Mouse (Mus musculus): ENCODE measurements around the gene Nckap5. TPM values are rescaled to one million over a fixed set of nuclear protein-coding genes. Genes with fewer than 3 reads are reported as not detected.

Nckap5 gene
- polyA plus RNA-seq, 2 experiments = 0.31 to 1.3 TPM

DNA sequence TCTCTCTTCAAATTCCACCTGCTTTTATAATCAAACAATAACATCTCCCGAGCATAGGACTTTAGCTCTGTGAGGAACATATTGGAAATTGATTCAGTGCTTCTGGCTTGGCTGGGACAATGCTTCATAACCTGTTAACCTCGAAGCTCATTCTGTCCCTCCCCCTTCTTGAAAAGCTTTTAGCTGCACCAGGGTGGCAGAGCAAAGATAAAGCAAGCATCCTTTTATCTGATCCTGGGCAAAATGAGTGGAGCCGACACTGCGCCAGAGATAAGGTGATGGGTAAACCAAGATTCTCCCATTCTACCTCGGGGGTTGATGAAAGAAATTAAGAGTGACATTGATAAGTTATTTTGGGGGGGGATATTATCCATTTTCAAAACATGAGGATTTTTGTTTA, 824.9 kb downstream of the Nckap5 start:
- ATAC-seq (ENCODE audit: insufficient read depth) = no peak
- 24% methylated on average over 5 of the region's 5 CpGs for WGBS (ENCODE audit: insufficient replicate concordance)
- H3K27ac ChIP-seq = no peak overlapping the region

DNA sequence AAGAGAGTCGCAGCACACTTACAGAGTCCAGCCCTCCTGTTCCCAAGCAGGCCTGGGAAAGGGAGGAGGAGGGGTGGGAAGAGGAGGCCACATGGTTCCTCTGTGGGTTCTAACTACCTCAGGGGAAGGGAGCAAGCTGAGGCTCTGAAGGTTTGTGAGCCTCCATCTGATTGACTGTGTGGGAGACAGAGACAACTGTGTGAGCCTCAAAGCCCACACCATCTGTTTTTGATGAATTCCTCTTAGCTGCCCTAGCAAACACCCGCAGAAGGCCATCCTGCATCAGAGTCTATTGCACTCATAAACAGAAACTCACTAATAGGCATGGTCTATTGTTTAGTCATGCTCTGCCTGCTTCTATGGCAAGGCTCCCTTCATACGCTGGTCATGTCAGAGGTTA, 834.1 kb downstream of the Nckap5 start:
- Histone ChIP-seq H3K4me2 (ENCODE audit: low read depth) (no peak overlapping the region), H3K9me3 (ENCODE audit: control insufficient read depth, low read length) (no peaks in the 10 kb centered on the region), H3K4me1 (replicated peaks; ENCODE audit: control insufficient read depth in 2 of 2, insufficient read depth in 2 of 2, low read length in 1 of 2) (no peaks in the 10 kb centered on the region), H3K9ac (replicated peaks) (no peak overlapping the region), H3K27me3 (ENCODE audit: control insufficient read depth, insufficient read depth, low read length) (no peaks in the 10 kb centered on the region), H3K36me3 (replicated peaks; ENCODE audit: control insufficient read depth, insufficient read depth, low read depth) (no peaks in the 10 kb centered on the region), H3K27ac (no peak overlapping the region), H3K4me3 (ENCODE audit: insufficient read depth in 1 of 2, low read depth in 2 of 2, low read length in 2 of 2) (no peak overlapping the region)
- no peak for DNase-seq (ENCODE audit: low read depth in 3 of 3, low spot score in 3 of 3)
- WGBS (ENCODE audit: insufficient replicate concordance) = 48% methylated on average over 3 of the region's 3 CpGs
- no peak for ATAC-seq (ENCODE audit: insufficient read depth)
- TF ChIP-seq EP300 (IDR thresholded peaks at IDR 0.05; ENCODE audit: low read depth) (no peak), CTCF (IDR thresholded peaks at IDR 0.05; ENCODE audit: low read depth) (no peak)

More for the DNA sequence above, 824.9 kb downstream of the Nckap5 start:
- Histone ChIP-seq H3K4me2 (ENCODE audit: low read depth) (no peak overlapping the region), H3K27me3 (ENCODE audit: control insufficient read depth, insufficient read depth, low read length) (no peaks in the 10 kb centered on the region), H3K4me3 (ENCODE audit: insufficient read depth in 1 of 2, low read depth in 2 of 2, low read length in 2 of 2) (no peak overlapping the region), H3K4me1 (replicated peaks; ENCODE audit: control insufficient read depth in 2 of 2, insufficient read depth in 2 of 2, low read length in 1 of 2) (no peaks in the 10 kb centered on the region), H3K36me3 (replicated peaks; ENCODE audit: control insufficient read depth, insufficient read depth, low read depth) (no peaks in the 10 kb centered on the region), H3K9me3 (ENCODE audit: control insufficient read depth, low read length) (no peaks in the 10 kb centered on the region), H3K9ac (replicated peaks) (no peak overlapping the region)
- TF ChIP-seq EP300 (IDR thresholded peaks at IDR 0.05; ENCODE audit: low read depth) = no peak
- TF ChIP-seq CTCF (IDR thresholded peaks at IDR 0.05; ENCODE audit: low read depth) = no peak
- DNase-seq (ENCODE audit: low read depth in 3 of 3, low spot score in 3 of 3) = no peak

DNA sequence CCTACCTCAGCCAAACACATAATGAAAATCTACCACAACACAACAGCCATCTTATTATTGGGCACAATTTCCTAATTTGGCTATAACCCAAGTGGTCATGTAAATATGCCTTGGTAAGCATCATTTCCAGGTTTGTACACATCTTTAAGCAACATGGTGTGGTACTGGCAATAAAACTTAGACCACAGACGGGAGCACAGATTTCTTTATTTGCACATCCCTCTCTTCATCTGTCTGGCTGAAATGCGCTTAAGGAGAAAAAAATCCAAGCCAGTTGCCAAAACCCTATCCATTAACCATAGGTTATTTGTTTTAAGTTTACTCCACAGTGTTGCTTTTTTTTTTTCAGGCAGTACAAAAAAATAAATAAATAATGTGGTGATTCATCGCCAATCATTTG, 842.8 kb downstream of the Nckap5 start:
- ATAC-seq (ENCODE audit: insufficient read depth) = no peak

DNA sequence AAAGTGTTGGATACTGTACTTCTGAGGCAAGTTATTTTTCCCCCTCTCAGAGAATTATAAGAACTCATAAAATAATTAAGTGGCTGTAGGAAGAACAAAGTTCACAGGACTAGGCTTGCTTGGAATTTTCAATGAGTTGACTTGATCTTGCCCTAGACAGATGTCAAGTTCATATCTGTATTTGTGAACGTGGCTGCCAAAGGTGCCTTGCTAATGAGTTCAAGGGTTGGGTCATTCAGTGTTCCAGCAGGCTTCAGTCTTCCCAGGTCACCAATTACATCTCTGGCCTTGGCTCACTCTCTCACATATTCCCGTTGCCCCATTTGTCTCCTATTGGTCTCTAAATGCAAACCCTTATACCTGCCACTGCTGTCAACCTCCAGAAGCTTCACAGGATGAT, 846.0 kb downstream of the Nckap5 start:
- Histone ChIP-seq H3K9ac (replicated peaks) (no peak overlapping the region), H3K4me3 (ENCODE audit: insufficient read depth in 1 of 2, low read depth in 2 of 2, low read length in 2 of 2) (no peak overlapping the region), H3K36me3 (replicated peaks; ENCODE audit: control insufficient read depth, insufficient read depth, low read depth) (no peaks in the 10 kb centered on the region), H3K27ac (no peak overlapping the region), H3K27me3 (ENCODE audit: control insufficient read depth, insufficient read depth, low read length) (no peaks in the 10 kb centered on the region), H3K9me3 (ENCODE audit: control insufficient read depth, low read length) (no peaks in the 10 kb centered on the region), H3K4me2 (ENCODE audit: low read depth) (no peak overlapping the region), H3K4me1 (replicated peaks; ENCODE audit: control insufficient read depth in 2 of 2, insufficient read depth in 2 of 2, low read length in 1 of 2) (no peaks in the 10 kb centered on the region)
- no peak for DNase-seq (ENCODE audit: low read depth in 3 of 3, low spot score in 3 of 3)
- 40% methylated on average over 2 of the region's 2 CpGs for WGBS (ENCODE audit: insufficient replicate concordance)
- no peak for ATAC-seq (ENCODE audit: insufficient read depth)
- no peak for TF ChIP-seq CTCF (IDR thresholded peaks at IDR 0.05; ENCODE audit: low read depth)
- TF ChIP-seq EP300 (IDR thresholded peaks at IDR 0.05; ENCODE audit: low read depth) = no peak

More for the DNA sequence above, 842.8 kb downstream of the Nckap5 start:
- DNase-seq (ENCODE audit: low read depth in 3 of 3, low spot score in 3 of 3) = no peak
- H3K4me1 ChIP-seq (replicated peaks; ENCODE audit: control insufficient read depth in 2 of 2, insufficient read depth in 2 of 2, low read length in 1 of 2) = no peaks in the 10 kb centered on the region
- 73% methylated on average over 3 of the region's 3 CpGs for WGBS (ENCODE audit: insufficient replicate concordance)
- no peaks in the 10 kb centered on the region for H3K27me3 ChIP-seq (ENCODE audit: control insufficient read depth, insufficient read depth, low read length)
- no peak for TF ChIP-seq EP300 (IDR thresholded peaks at IDR 0.05; ENCODE audit: low read depth)
- TF ChIP-seq CTCF (IDR thresholded peaks at IDR 0.05; ENCODE audit: low read depth) = no peak
- no peak overlapping the region for H3K4me3 ChIP-seq (ENCODE audit: insufficient read depth in 1 of 2, low read depth in 2 of 2, low read length in 2 of 2)
- H3K36me3 ChIP-seq (replicated peaks; ENCODE audit: control insufficient read depth, insufficient read depth, low read depth) = no peaks in the 10 kb centered on the region
- H3K4me2 ChIP-seq (ENCODE audit: low read depth) = no peak overlapping the region
- no peak overlapping the region for H3K9ac ChIP-seq (replicated peaks)
- H3K27ac ChIP-seq = no peak overlapping the region
- H3K9me3 ChIP-seq (ENCODE audit: control insufficient read depth, low read length) = no peaks in the 10 kb centered on the region

DNA sequence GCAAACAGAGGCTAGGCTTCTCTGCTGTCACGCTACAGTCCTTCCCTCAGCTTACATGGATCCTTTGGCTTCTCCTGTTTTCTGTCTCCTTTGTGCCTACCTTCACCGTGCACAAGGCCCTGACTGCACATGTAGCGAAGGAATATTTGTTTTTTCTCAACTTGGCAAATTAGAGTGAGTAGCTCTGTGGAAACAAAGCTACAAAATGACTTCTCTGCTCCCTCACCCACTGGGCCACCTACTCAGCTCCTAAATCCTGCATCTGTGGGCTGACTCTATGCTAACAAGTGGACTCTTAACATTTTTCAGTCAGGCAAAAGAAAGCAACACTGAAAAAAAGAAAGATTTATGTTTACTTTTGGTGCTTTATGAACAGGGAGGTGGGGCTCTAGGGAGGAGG, 856.0 kb downstream of the Nckap5 start:
- H3K4me3 ChIP-seq (ENCODE audit: insufficient read depth in 1 of 2, low read depth in 2 of 2, low read length in 2 of 2) = no peak overlapping the region
- no peak overlapping the region for H3K27ac ChIP-seq
- TF ChIP-seq EP300 (IDR thresholded peaks at IDR 0.05; ENCODE audit: low read depth) (no peak), CTCF (IDR thresholded peaks at IDR 0.05; ENCODE audit: low read depth) (no peak)
- no peak for DNase-seq (ENCODE audit: low read depth in 3 of 3, low spot score in 3 of 3)
- H3K9me3 ChIP-seq (ENCODE audit: control insufficient read depth, low read length) = no peaks in the 10 kb centered on the region
- no peak overlapping the region for H3K9ac ChIP-seq (replicated peaks)
- ATAC-seq (ENCODE audit: insufficient read depth) = no peak
- no peaks in the 10 kb centered on the region for H3K36me3 ChIP-seq (replicated peaks; ENCODE audit: control insufficient read depth, insufficient read depth, low read depth)
- no peak overlapping the region for H3K4me2 ChIP-seq (ENCODE audit: low read depth)
- no peaks in the 10 kb centered on the region for H3K27me3 ChIP-seq (ENCODE audit: control insufficient read depth, insufficient read depth, low read length)
- 67% methylated on average over 3 of the region's 3 CpGs for WGBS (ENCODE audit: insufficient replicate concordance)
- no peaks in the 10 kb centered on the region for H3K4me1 ChIP-seq (replicated peaks; ENCODE audit: control insufficient read depth in 2 of 2, insufficient read depth in 2 of 2, low read length in 1 of 2)

All from liver, embryonic 14.5 days (tissue).